Mouse (Mus musculus) thymus, postnatal 0 days (tissue): Measurements from ENCODE around the gene Keap1. TPM values are rescaled to one million over a fixed set of nuclear protein-coding genes. Genes with fewer than 3 reads are reported as not detected.
A peak's percentile ranks its signal among the peaks of the same experiment; 100 is the strongest.
"Not testable (repeated sequence)": the region's sequence is repeated elsewhere in the genome, so short reads cannot be mapped to it uniquely, and the experiment has no call there.

ENCODE experiments used
- DNase-seq: peaks from one replicate; pipeline ENCODE4 v3.0.0-alpha.2; 2015; ENCODE audit warnings: low spot score
- polyA plus RNA-seq: library from polyadenylated mRNA; unstranded; fragments of >200 nt; fragmentation: Nextera tagmentation; extraction: Ambion mirVana; gene quantifications from 2 replicates; pipeline ENCODE4 v1.2.1, GENCODE M21; 2015

The Keap1 gene
- polyA plus RNA-seq: 61.2 and 64.2 TPM in 2 replicates

- DNase-seq: peak; percentile 88
Measured at GRCm38 (mm10) chr9:21238733-21239464, at the start of gene Keap1. TSS of gene Keap1 (minus strand) at chr9:21239361.

GRCm38 (mm10) chr9:21288404-21289336, 49.5 kb upstream of the Keap1 start:
- DNase-seq: peak; percentile 72

- peak; percentile 99 for DNase-seq
Measured at GRCm38 (mm10) chr9:21287571-21288402, 48.6 kb upstream of the Keap1 start, which contains the start of gene Kri1. TSS of gene Kri1 (minus strand) at chr9:21287969.

GRCm38 (mm10) chr9:21286753-21287152, 47.6 kb upstream of the Keap1 start:
- DNase-seq: peak; percentile 31

- no peak for DNase-seq
Measured at GRCm38 (mm10) chr9:21283994-21284393, 44.8 kb upstream of the Keap1 start.

- no peak for DNase-seq
Measured at GRCm38 (mm10) chr9:21283591-21283990, 44.4 kb upstream of the Keap1 start.

GRCm38 (mm10) chr9:21277776-21278175, 38.6 kb upstream of the Keap1 start:
- no peak for DNase-seq

- DNase-seq: no peak
Measured at GRCm38 (mm10) chr9:21276307-21276706, 37.1 kb upstream of the Keap1 start.

- DNase-seq: no peak
Measured at GRCm38 (mm10) chr9:21275727-21276126, 36.6 kb upstream of the Keap1 start.

- no peak for DNase-seq
Measured at GRCm38 (mm10) chr9:21275013-21275710, 36.0 kb upstream of the Keap1 start.

- DNase-seq: no peak
Measured at GRCm38 (mm10) chr9:21274336-21274735, 35.2 kb upstream of the Keap1 start.

GRCm38 (mm10) chr9:21273520-21274228, 34.5 kb upstream of the Keap1 start:
- no peak for DNase-seq

GRCm38 (mm10) chr9:21273094-21273493, 33.9 kb upstream of the Keap1 start:
- no peak for DNase-seq

GRCm38 (mm10) chr9:21272391-21272790, 33.2 kb upstream of the Keap1 start:
- DNase-seq: no peak

- DNase-seq: not testable (repeated sequence)
Measured at GRCm38 (mm10) chr9:21269590-21269989, 30.4 kb upstream of the Keap1 start.

GRCm38 (mm10) chr9:21268305-21268704, 29.1 kb upstream of the Keap1 start:
- DNase-seq: no peak

- no peak for DNase-seq
Measured at GRCm38 (mm10) chr9:21266889-21267288, 27.7 kb upstream of the Keap1 start.

- no peak for DNase-seq
Measured at GRCm38 (mm10) chr9:21265611-21266010, 26.4 kb upstream of the Keap1 start.

GRCm38 (mm10) chr9:21265000-21265561, 25.9 kb upstream of the Keap1 start, which contains the start of gene Atg4d:
TSS of gene Atg4d (plus strand) at chr9:21265293.
- peak; percentile 93 for DNase-seq
